Mouse (Mus musculus): ENCODE results near the gene Tmem266. TPM values are rescaled to one million over a fixed set of nuclear protein-coding genes. Genes with fewer than 3 reads are reported as not detected.
A peak's percentile ranks its signal among the peaks of the same experiment; 100 is the strongest.

The Tmem266 gene
- total and polyA plus RNA-seq, 2 experiments from 2014 or later = 5.9 to 7.1 TPM

DNA sequence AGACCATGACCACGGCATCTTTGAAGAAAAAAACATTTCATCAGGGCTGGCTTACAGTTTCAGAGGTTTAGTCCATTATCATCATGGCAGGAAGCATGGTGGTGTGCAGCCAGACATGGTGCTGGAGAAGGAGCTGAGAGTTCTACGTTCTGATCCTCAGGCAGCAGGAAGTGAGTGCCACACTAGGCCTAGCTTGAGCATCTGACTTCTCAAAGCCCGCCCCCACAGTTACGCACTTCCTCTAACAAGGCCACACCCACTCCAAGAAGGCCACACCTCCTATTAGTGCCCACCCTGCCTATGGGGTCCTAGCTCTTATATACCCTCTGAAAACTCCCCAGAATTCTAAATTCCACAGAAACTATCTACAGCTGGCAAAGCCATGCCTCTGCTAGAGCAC lies 34.7 kb upstream of the Tmem266 start:
- H3K4me1 ChIP-seq (ENCODE audit: insufficient read depth, low read length) = no peaks in the 10 kb centered on the region
- no peaks in the 10 kb centered on the region for H3K27me3 ChIP-seq (ENCODE audit: insufficient read depth, low read length)
- no peak overlapping the region for H3K9ac ChIP-seq (replicated peaks; ENCODE audit: low read length)
- no peak for TF ChIP-seq CTCF (IDR thresholded peaks at IDR 0.05; ENCODE audit: low read depth)
- DNase-seq (ENCODE audit: low spot score) (no peak), ATAC-seq (no peak)
- H3K36me3 ChIP-seq (ENCODE audit: insufficient read depth, low read length) = no peaks in the 10 kb centered on the region
- no peak overlapping the region for H3K4me2 ChIP-seq (ENCODE audit: low read depth, low read length)
- no peak overlapping the region for H3K4me3 ChIP-seq (ENCODE audit: low read length)
- H3K9me3 ChIP-seq (ENCODE audit: low read length) = no peaks in the 10 kb centered on the region
- WGBS = 96% methylated on average over 4 of the region's 4 CpGs
- no peak overlapping the region for H3K27ac ChIP-seq

- DNase-seq (ENCODE audit: low spot score) (no peak), ATAC-seq (no peak)
- Histone ChIP-seq H3K9ac (replicated peaks; ENCODE audit: low read length) (no peak overlapping the region), H3K4me3 (ENCODE audit: low read length) (no peak overlapping the region), H3K9me3 (ENCODE audit: low read length) (no peaks in the 10 kb centered on the region), H3K27ac (no peak overlapping the region), H3K27me3 (ENCODE audit: insufficient read depth, low read length) (no peaks in the 10 kb centered on the region), H3K4me2 (ENCODE audit: low read depth, low read length) (no peak overlapping the region), H3K4me1 (ENCODE audit: insufficient read depth, low read length) (no peaks in the 10 kb centered on the region), H3K36me3 (ENCODE audit: insufficient read depth, low read length) (no peaks in the 10 kb centered on the region)
- TF ChIP-seq CTCF (IDR thresholded peaks at IDR 0.05; ENCODE audit: low read depth) = no peak
- WGBS = 63% methylated on average over 2 of the region's 2 CpGs
Observed at GRCm38 (mm10) chr9:55296221-55296620, 30.5 kb upstream of the Tmem266 start.

DNA sequence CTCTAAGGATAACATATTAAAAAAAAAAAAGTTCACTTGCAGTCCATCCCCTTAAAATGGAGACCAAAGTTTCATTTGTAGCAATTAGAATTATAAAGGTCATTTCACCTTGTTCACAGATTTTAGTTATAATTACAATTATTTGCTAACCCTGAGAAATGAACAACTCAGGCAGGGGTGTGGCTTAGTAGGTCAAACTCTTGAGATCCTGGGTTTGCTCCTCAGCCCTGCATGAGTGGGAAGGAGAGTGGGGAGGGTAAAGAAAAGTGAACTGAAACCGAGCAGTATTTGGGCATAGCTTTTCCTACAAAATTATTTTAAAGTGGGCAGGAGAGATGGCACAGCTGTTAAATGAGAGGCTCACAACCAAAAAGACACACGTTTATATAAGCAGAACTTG lies 19.6 kb upstream of the Tmem266 start:
- no peaks in the 10 kb centered on the region for H3K4me1 ChIP-seq (ENCODE audit: insufficient read depth, low read length)
- no peak for ATAC-seq
- H3K4me3 ChIP-seq (ENCODE audit: low read length) = no peak overlapping the region
- H3K9me3 ChIP-seq (ENCODE audit: low read length) = no peaks in the 10 kb centered on the region
- no peaks in the 10 kb centered on the region for H3K27me3 ChIP-seq (ENCODE audit: insufficient read depth, low read length)
- 78% methylated on average over 2 of the region's 2 CpGs for WGBS
- H3K27ac ChIP-seq = no peak overlapping the region
- H3K4me2 ChIP-seq (ENCODE audit: low read depth, low read length) = no peak overlapping the region
- H3K9ac ChIP-seq (replicated peaks; ENCODE audit: low read length) = no peak overlapping the region
- no peaks in the 10 kb centered on the region for H3K36me3 ChIP-seq (ENCODE audit: insufficient read depth, low read length)
- DNase-seq (ENCODE audit: low spot score) = no peak
- TF ChIP-seq CTCF (IDR thresholded peaks at IDR 0.05; ENCODE audit: low read depth) = no peak

DNA sequence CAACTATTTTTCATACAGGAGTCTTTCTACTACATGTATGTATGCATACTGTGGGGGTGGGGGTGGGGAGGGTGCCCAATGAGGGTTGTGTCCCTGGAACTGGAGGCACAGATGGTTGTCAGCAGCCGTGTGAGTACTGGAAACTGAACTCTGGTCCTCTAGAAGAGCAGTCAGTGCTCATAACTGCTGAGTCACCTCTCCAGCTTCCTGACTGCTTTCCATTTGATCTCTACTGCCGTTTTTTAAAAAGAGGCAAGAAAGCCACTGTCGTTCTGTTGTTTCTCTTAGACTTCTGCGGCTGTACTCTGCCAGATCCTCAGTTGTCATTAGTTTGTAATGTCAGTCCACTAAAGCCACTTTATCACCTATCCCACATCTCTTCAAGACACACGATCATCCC lies 19.2 kb upstream of the Tmem266 start:
- Histone ChIP-seq H3K4me2 (ENCODE audit: low read depth, low read length) (no peak overlapping the region), H3K27me3 (ENCODE audit: insufficient read depth, low read length) (no peaks in the 10 kb centered on the region), H3K4me1 (ENCODE audit: insufficient read depth, low read length) (no peaks in the 10 kb centered on the region), H3K36me3 (ENCODE audit: insufficient read depth, low read length) (no peaks in the 10 kb centered on the region), H3K9ac (replicated peaks; ENCODE audit: low read length) (no peak overlapping the region), H3K9me3 (ENCODE audit: low read length) (no peaks in the 10 kb centered on the region), H3K27ac (no peak overlapping the region), H3K4me3 (ENCODE audit: low read length) (no peak overlapping the region)
- ATAC-seq = no peak
- 68% methylated on average over 5 of the region's 5 CpGs for WGBS
- no peak for DNase-seq (ENCODE audit: low spot score)
- no peak for TF ChIP-seq CTCF (IDR thresholded peaks at IDR 0.05; ENCODE audit: low read depth)

DNA sequence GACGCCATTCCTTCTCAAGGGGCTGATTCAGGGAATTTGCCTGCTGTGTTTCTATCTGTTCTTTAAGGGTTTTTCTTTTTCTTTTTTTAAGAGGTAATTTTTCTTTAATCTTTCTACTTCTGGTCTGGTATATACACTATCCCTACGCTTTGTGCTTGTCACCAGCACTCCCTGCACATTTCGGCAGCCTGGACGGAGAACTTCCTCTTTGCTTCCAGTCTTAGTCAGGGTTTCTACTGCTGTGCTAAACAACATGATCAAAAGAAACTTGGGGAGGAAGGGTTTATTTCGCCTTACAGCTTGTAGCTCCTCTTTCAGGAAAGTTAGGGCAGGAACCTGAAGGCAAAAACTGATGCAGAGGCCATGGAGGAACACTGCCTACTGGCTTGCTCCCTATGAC lies 18.3 kb upstream of the Tmem266 start:
- WGBS = 80% methylated on average over 5 of the region's 5 CpGs
- Histone ChIP-seq H3K27me3 (ENCODE audit: insufficient read depth, low read length) (no peaks in the 10 kb centered on the region), H3K4me1 (ENCODE audit: insufficient read depth, low read length) (no peaks in the 10 kb centered on the region), H3K9me3 (ENCODE audit: low read length) (no peaks in the 10 kb centered on the region), H3K9ac (replicated peaks; ENCODE audit: low read length) (no peak overlapping the region), H3K27ac (no peak overlapping the region), H3K36me3 (ENCODE audit: insufficient read depth, low read length) (no peaks in the 10 kb centered on the region), H3K4me2 (ENCODE audit: low read depth, low read length) (no peak overlapping the region), H3K4me3 (ENCODE audit: low read length) (no peak overlapping the region)
- no peak for ATAC-seq
- TF ChIP-seq CTCF (IDR thresholded peaks at IDR 0.05; ENCODE audit: low read depth) = no peak
- no peak for DNase-seq (ENCODE audit: low spot score)

GRCm38 (mm10) chr9:55311560-55311959 lies 15.2 kb upstream of the Tmem266 start:
- no peak overlapping the region for H3K27ac ChIP-seq
- H3K9ac ChIP-seq (replicated peaks; ENCODE audit: low read length) = no peak overlapping the region
- DNase-seq (ENCODE audit: low spot score) (peak; percentile 95), ATAC-seq (peak; percentile 91)
- no peaks in the 10 kb centered on the region for H3K36me3 ChIP-seq (ENCODE audit: insufficient read depth, low read length)
- H3K27me3 ChIP-seq (ENCODE audit: insufficient read depth, low read length) = no peaks in the 10 kb centered on the region
- no peaks in the 10 kb centered on the region for H3K4me1 ChIP-seq (ENCODE audit: insufficient read depth, low read length)
- H3K4me3 ChIP-seq (ENCODE audit: low read length) = no peak overlapping the region
- TF ChIP-seq CTCF (IDR thresholded peaks at IDR 0.05; ENCODE audit: low read depth) = peak; percentile 91
- H3K9me3 ChIP-seq (ENCODE audit: low read length) = no peaks in the 10 kb centered on the region
- H3K4me2 ChIP-seq (ENCODE audit: low read depth, low read length) = no peak overlapping the region
- WGBS = 10% methylated on average over 5 of the region's 5 CpGs

- H3K4me1 ChIP-seq (ENCODE audit: insufficient read depth, low read length) = no peaks in the 10 kb centered on the region
- ATAC-seq (no peak), DNase-seq (ENCODE audit: low spot score) (no peak)
- H3K36me3 ChIP-seq (ENCODE audit: insufficient read depth, low read length) = no peaks in the 10 kb centered on the region
- no peak overlapping the region for H3K4me3 ChIP-seq (ENCODE audit: low read length)
- WGBS = 65% methylated on average over 12 of the region's 12 CpGs
- no peak overlapping the region for H3K4me2 ChIP-seq (ENCODE audit: low read depth, low read length)
- H3K9ac ChIP-seq (replicated peaks; ENCODE audit: low read length) = no peak overlapping the region
- H3K27ac ChIP-seq = no peak overlapping the region
- no peaks in the 10 kb centered on the region for H3K9me3 ChIP-seq (ENCODE audit: low read length)
- TF ChIP-seq CTCF (IDR thresholded peaks at IDR 0.05; ENCODE audit: low read depth) = no peak
- no peaks in the 10 kb centered on the region for H3K27me3 ChIP-seq (ENCODE audit: insufficient read depth, low read length)
Observed at GRCm38 (mm10) chr9:55313619-55314261, 13.0 kb upstream of the Tmem266 start.
